Mouse (Mus musculus): Measurements from ENCODE around the gene Acads. TPM values are rescaled to one million over a fixed set of nuclear protein-coding genes. Genes with fewer than 3 reads are reported as not detected.
"Not testable (repeated sequence)": the region's sequence is repeated elsewhere in the genome, so short reads cannot be mapped to it uniquely, and the experiment has no call there.

Acads gene
- polyA plus RNA-seq, 1 experiment from 2014 or later = 47.8 TPM

DNA sequence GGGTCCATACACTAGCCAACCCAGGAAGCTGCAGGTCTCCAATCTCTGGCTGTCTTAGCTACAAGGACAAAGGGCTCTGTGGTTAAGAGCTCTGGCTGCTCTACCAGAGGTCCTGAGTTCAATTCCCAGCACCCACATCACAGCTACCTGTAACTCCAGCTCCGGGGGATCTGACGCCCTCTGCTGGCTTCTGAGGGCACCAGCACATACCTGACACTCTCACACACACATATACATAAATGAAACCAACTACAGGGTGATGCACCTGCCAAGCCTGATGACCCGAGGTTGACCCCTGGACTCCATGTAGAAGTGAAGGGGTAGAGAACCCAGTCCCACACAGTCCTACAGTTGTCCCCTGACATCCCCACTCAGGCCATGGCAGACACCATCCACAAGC is 2.7 kb downstream of the Acads start:
- 79% methylated on average over 3 of the region's 3 CpGs for WGBS
- no peaks in the 10 kb centered on the region for H3K9me3 ChIP-seq (replicated peaks)
- peaks cover 37% of the 10 kb centered on the region for H3K36me3 ChIP-seq
- H3K4me3 ChIP-seq (replicated peaks) = no peak overlapping the region
- ATAC-seq (ENCODE audit: insufficient number of reproducible peaks, low FRiP score, low TSS enrichment, low read depth) = no peak
- no peaks in the 10 kb centered on the region for H3K4me1 ChIP-seq
- no peak overlapping the region for H3K9ac ChIP-seq
- no peak overlapping the region for H3K4me2 ChIP-seq (replicated peaks)
- no peak overlapping the region for H3K27ac ChIP-seq (replicated peaks)
- no peaks in the 10 kb centered on the region for H3K27me3 ChIP-seq

DNA sequence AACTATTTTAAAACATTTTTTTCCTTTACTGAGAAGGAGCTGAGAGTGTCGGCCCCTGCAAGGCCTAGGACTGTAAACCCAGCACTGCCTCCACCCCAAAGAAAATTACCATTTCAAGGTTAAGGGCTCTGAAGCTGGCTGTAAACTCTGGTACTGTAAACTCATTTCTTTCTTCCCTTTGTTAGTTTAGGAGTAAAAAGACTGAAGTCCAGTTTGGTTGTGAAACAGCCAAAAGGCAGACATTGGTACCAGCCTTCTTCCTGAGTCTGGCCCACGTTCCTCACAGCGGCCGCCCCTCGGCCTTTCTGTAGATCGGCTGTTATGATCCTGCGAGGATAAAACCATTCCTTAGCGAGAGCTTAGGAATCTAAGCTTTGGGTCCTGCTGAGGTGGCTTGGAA is 4.6 kb downstream of the Acads start:
- Histone ChIP-seq H3K27me3 (no peaks in the 10 kb centered on the region), H3K36me3 (peaks cover 47% of the 10 kb centered on the region), H3K4me2 (replicated peaks) (no peak overlapping the region), H3K27ac (replicated peaks) (no peak overlapping the region), H3K9me3 (replicated peaks) (no peaks in the 10 kb centered on the region), H3K4me1 (no peaks in the 10 kb centered on the region), H3K9ac (no peak overlapping the region), H3K4me3 (replicated peaks) (no peak overlapping the region)
- no peak for ATAC-seq (ENCODE audit: insufficient number of reproducible peaks, low FRiP score, low TSS enrichment, low read depth)
- 93% methylated on average over 8 of the region's 8 CpGs for WGBS

DNA sequence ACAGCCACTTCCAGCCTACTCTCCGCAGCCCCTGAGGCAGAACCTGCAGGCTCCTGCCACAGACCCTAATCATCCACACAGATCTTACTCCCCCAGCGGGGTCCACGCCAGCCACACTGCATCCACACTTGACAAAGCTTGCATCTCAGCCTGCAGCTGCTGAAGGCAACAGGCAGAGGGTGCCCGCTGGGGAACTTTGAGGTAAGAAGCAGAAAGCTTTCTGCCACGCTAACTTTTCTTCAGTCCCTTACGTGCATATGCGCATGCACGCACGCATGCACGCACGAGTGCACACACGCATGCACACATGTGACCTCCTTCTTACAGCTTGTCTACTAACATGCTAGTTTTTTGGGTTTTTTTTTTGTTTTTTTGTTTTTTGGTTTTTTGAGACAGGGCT is 5.9 kb downstream of the Acads start:
- no peak for ATAC-seq (ENCODE audit: insufficient number of reproducible peaks, low FRiP score, low TSS enrichment, low read depth)
- H3K27me3 ChIP-seq = no peaks in the 10 kb centered on the region
- no peak overlapping the region for H3K4me3 ChIP-seq (replicated peaks)
- H3K4me1 ChIP-seq = 0 out of 2 replicates have a peak, but pooled peaks cover 1% of the 10 kb centered on the region
- H3K36me3 ChIP-seq = peaks cover 47% of the 10 kb centered on the region
- H3K4me2 ChIP-seq (replicated peaks) = no peak overlapping the region
- H3K9ac ChIP-seq = no peak overlapping the region
- no peaks in the 10 kb centered on the region for H3K9me3 ChIP-seq (replicated peaks)
- H3K27ac ChIP-seq (replicated peaks) = no peak overlapping the region
- 97% methylated on average over 12 of the region's 12 CpGs for WGBS

DNA sequence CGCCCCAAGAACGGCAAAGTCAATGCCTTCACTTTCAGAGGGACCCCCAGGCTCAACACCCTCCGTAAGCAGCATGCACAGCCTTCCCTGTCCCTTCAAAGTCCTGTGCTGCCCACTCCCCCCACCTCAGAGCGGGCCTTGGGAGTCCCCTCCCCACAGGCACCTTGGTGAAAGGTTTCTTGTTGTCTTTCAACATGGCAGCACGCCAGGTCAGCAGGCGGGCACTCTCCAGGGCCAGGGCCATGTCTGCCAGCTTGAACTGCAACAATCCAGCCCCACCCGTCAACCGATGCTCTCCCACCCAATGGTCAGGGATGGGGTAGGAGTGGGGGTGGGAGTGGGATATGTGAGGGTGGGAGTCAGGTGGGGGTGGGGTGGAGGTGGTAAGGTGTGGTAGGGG is 8.0 kb downstream of the Acads start:
- Histone ChIP-seq H3K4me1 (0 out of 2 replicates have a peak, but pooled peaks cover 2% of the 10 kb centered on the region), H3K9me3 (replicated peaks) (no peaks in the 10 kb centered on the region), H3K4me2 (replicated peaks) (no peak overlapping the region), H3K27me3 (no peaks in the 10 kb centered on the region), H3K9ac (no peak overlapping the region), H3K4me3 (replicated peaks) (no peak overlapping the region), H3K36me3 (peaks cover 37% of the 10 kb centered on the region), H3K27ac (replicated peaks) (no peak overlapping the region)
- no peak for ATAC-seq (ENCODE audit: insufficient number of reproducible peaks, low FRiP score, low TSS enrichment, low read depth)
- 87% methylated on average over 8 of the region's 8 CpGs for WGBS

DNA sequence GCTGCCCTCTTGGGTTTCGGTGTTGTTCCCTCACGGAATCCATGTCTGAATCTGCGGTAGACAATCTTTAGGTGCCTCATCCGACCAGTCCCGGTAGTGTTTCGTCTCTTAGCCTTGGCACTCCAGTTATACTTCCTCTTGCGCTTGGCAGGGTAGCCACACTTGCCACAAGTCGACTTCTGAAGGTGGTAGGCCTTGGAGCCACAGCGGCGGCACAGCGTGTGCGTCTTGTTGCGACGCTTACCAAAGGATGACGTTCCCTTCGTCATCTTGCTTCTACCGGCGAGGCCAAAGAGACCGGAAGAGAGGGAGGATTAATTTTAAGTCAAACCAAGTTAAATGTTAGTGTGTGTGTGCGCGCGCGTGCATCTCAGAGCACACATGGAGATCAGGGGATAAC is 15.9 kb downstream of the Acads start:
- H3K4me3 ChIP-seq (replicated peaks); H3K4me2 ChIP-seq (replicated peaks); H3K27me3 ChIP-seq; H3K4me1 ChIP-seq; ATAC-seq (ENCODE audit: insufficient number of reproducible peaks, low FRiP score, low TSS enrichment, low read depth); H3K9me3 ChIP-seq (replicated peaks); H3K9ac ChIP-seq; H3K27ac ChIP-seq (replicated peaks): not testable (repeated sequence)
- 98% methylated on average over 23 of the region's 23 CpGs for WGBS
- H3K36me3 ChIP-seq = peaks cover 44% of the 10 kb centered on the region

DNA sequence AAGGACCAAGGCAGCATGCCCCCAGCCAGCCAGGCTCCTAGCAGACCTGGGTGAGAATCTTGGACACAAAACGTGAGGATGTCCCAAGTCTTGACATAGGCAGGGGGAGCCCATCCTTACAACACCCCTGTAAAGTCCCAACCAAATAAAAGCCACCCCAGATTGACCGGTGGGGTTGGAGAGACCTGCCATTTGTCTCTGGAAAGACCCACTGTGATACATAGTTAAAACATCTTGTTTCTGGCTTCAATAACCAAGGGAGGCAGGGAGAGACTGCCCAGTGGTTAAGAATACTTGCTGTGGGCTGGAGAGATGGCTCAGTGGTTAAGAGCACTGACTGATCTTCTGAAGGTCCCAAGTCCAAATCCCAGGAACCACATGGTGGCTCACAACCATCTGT is 16.9 kb downstream of the Acads start:
- Histone ChIP-seq H3K27ac (replicated peaks) (no peak overlapping the region), H3K9me3 (replicated peaks) (no peaks in the 10 kb centered on the region), H3K9ac (no peak overlapping the region), H3K4me2 (replicated peaks) (no peak overlapping the region), H3K4me3 (replicated peaks) (no peak overlapping the region), H3K4me1 (no peaks in the 10 kb centered on the region), H3K36me3 (peaks cover 50% of the 10 kb centered on the region), H3K27me3 (no peaks in the 10 kb centered on the region)
- ATAC-seq (ENCODE audit: insufficient number of reproducible peaks, low FRiP score, low TSS enrichment, low read depth) = no peak
- 89% methylated on average over 2 of the region's 2 CpGs for WGBS

DNA sequence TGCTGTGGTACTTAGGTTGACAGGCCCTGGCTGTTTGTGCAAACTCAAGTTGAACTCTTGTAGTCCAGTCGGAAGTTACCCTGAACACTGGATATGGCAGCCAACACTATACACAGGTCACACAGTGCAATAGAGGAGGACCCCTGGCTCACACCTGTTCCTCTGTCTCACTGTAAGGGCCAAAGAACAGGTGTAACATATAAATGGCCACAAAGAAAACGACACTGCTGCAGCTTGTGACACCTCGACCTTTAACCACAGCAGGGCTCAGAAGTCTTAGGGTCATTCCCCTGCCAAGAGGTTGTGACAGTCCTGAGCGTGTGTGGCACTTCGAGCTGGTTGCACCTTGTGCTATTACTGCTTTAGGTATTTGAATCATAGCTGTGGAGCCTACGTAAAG is 18.7 kb downstream of the Acads start:
- no peak for ATAC-seq (ENCODE audit: insufficient number of reproducible peaks, low FRiP score, low TSS enrichment, low read depth)
- Histone ChIP-seq H3K4me2 (replicated peaks) (no peak overlapping the region), H3K9me3 (replicated peaks) (no peaks in the 10 kb centered on the region), H3K4me3 (replicated peaks) (no peak overlapping the region), H3K9ac (no peak overlapping the region), H3K27ac (replicated peaks) (no peak overlapping the region), H3K36me3 (peaks cover 67% of the 10 kb centered on the region), H3K4me1 (no peaks in the 10 kb centered on the region), H3K27me3 (no peaks in the 10 kb centered on the region)
- 73% methylated on average over 6 of the region's 6 CpGs for WGBS

DNA sequence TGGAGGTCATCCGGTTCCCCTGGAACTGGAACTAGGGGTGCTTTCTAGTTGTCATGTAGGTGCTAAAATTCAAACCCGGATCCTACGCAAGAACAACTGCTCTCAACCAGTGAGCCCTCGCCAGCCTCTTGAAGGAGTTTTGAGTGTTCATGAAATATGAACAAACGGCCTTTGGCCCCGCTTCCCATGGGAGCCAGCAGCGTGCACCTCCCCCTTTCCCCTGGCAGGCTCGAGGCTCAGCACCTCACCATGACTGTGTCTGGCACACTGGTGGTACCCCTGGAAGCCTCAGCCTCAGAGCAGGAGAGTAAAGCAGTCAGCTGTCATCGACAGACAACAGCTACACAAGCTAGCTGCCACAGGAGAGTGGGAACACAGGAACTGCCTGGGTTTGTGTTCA is 19.2 kb downstream of the Acads start:
- Histone ChIP-seq H3K36me3 (peaks cover 69% of the 10 kb centered on the region), H3K27ac (replicated peaks) (no peak overlapping the region), H3K4me1 (no peaks in the 10 kb centered on the region), H3K4me2 (replicated peaks) (no peak overlapping the region), H3K9ac (no peak overlapping the region), H3K4me3 (replicated peaks) (no peak overlapping the region), H3K9me3 (replicated peaks) (no peaks in the 10 kb centered on the region), H3K27me3 (no peaks in the 10 kb centered on the region)
- ATAC-seq (ENCODE audit: insufficient number of reproducible peaks, low FRiP score, low TSS enrichment, low read depth) = no peak
- WGBS = 80% methylated on average over 9 of the region's 9 CpGs

DNA sequence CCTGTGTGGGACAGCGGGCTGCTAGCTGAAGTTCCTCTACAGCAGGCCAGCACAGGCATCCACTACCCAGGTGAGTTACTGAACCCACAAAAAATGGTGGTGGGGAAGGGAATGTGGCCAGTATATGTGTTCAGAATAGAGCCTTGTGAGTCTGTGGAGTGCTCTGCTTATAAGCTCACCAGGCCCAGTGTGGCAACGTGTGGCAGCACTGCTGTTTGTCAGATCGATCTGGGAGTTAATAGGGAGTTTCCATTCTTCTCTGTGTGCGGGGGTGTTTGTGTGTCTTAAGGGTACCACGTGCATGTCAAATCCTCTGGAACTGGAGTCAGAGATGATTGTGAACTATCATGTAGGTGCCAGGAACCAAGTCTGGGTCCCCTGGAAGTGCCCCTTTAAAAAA is 19.6 kb downstream of the Acads start:
- peaks cover 72% of the 10 kb centered on the region for H3K36me3 ChIP-seq
- ATAC-seq (ENCODE audit: insufficient number of reproducible peaks, low FRiP score, low TSS enrichment, low read depth) = no peak

DNA sequence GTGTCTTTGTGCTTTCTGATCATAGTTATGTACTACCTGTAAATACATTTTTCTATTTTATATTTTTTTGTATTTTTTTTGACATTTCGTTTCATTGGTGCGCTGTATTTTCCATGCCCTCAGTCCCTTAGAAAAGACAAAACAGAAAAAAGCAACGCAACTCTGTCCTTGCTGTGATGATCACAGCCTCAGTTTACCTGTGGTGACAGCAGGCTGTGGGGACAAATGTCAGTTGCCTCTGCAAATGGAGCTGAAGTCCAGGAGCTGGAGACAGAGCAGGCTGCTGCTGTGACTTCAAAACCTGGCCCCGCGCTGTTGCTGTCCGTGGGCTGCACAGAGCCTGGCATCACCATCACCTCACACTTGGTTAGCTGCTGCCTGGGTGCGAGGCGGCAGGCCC is 21.0 kb downstream of the Acads start, which contains the start of gene Gm10401:
Gene Gm10401, minus strand, starts transcription at position 101 of the 400 bp plus-strand sequence.
- no peaks in the 10 kb centered on the region for H3K27me3 ChIP-seq
- H3K4me3 ChIP-seq (replicated peaks) = no peak within 1 kb of the TSS
- no peaks in the 10 kb centered on the region for H3K4me1 ChIP-seq
- H3K9me3 ChIP-seq (replicated peaks) = no peaks in the 10 kb centered on the region
- no peak for ATAC-seq (ENCODE audit: insufficient number of reproducible peaks, low FRiP score, low TSS enrichment, low read depth)
- 92% methylated on average over 8 of the region's 8 CpGs for WGBS
- no peak within 1 kb of the TSS for H3K27ac ChIP-seq (replicated peaks)
- H3K4me2 ChIP-seq (replicated peaks) = no peak within 1 kb of the TSS
- no peak within 1 kb of the TSS for H3K9ac ChIP-seq
- peaks cover 69% of the 10 kb centered on the region for H3K36me3 ChIP-seq

More for the DNA sequence above, 19.6 kb downstream of the Acads start:
- 83% methylated on average over 5 of the region's 5 CpGs for WGBS
- no peak overlapping the region for H3K4me2 ChIP-seq (replicated peaks)
- H3K9me3 ChIP-seq (replicated peaks) = no peaks in the 10 kb centered on the region
- H3K27ac ChIP-seq (replicated peaks) = no peak overlapping the region
- H3K4me1 ChIP-seq = no peaks in the 10 kb centered on the region
- no peak overlapping the region for H3K4me3 ChIP-seq (replicated peaks)
- no peaks in the 10 kb centered on the region for H3K27me3 ChIP-seq
- H3K9ac ChIP-seq = no peak overlapping the region

DNA sequence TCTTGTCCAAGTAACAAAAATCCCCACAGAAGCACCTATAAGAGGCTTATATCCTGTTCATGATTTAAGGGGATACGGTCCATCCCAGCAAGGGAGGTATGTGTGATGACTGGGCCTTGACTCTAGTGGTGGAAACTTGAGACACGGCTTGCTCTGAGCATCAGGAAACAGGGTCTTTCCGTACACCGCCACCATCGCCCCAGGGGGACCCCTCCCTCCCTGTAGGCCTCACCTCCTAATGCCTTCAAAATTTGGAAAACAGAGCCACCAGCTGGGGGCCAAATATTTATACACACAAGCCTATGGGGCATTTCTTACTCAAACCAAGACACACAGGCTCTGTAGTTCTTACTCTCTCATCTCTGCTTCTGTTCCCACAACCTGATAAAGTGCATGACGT is 27.4 kb downstream of the Acads start:
- H3K9me3 ChIP-seq (replicated peaks) = no peaks in the 10 kb centered on the region
- no peak overlapping the region for H3K9ac ChIP-seq

DNA sequence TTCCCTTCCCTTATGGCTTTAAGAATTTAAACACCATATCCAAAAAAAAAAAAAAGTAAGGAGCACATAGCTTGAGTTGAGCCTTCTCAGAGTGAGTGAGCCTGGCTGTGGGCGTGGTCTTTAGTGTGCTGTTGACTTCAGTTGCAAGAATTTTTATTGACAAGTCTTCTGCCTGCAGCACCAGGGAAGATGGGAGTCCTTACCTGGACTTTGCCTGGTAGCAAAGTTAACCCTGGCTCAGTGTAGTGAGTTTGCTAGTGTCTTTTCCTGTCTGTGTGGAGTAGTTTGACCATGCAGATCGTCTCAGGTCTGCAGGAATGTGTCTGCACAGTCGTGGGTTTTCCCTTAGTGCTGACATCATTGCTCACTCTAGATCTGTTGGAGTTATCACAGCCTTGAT is 28.1 kb downstream of the Acads start:
- no peak overlapping the region for H3K4me2 ChIP-seq (replicated peaks)
- H3K36me3 ChIP-seq = peaks cover 86% of the 10 kb centered on the region
- WGBS = 71% methylated on average over 3 of the region's 3 CpGs
- no peak overlapping the region for H3K9ac ChIP-seq
- no peaks in the 10 kb centered on the region for H3K9me3 ChIP-seq (replicated peaks)
- no peaks in the 10 kb centered on the region; the same call in 1 of the 2 replicates for H3K4me1 ChIP-seq
- H3K4me3 ChIP-seq (replicated peaks) = no peak overlapping the region
- H3K27me3 ChIP-seq = no peaks in the 10 kb centered on the region
- ATAC-seq (ENCODE audit: insufficient number of reproducible peaks, low FRiP score, low TSS enrichment, low read depth) = no peak
- no peak overlapping the region for H3K27ac ChIP-seq (replicated peaks)

More for the DNA sequence above, 27.4 kb downstream of the Acads start:
- no peaks in the 10 kb centered on the region for H3K27me3 ChIP-seq
- H3K4me3 ChIP-seq (replicated peaks) = no peak overlapping the region
- H3K27ac ChIP-seq (replicated peaks) = no peak overlapping the region
- H3K4me2 ChIP-seq (replicated peaks) = no peak overlapping the region
- ATAC-seq (ENCODE audit: insufficient number of reproducible peaks, low FRiP score, low TSS enrichment, low read depth) = no peak
- H3K4me1 ChIP-seq = no peaks in the 10 kb centered on the region
- 68% methylated on average over 6 of the region's 6 CpGs for WGBS
- peaks cover 86% of the 10 kb centered on the region for H3K36me3 ChIP-seq
